Mouse (Mus musculus) urinary bladder, adult 18-20 months (tissue): ENCODE measurements around the gene Oas1h.
"Not testable (repeated sequence)": the region's sequence is repeated elsewhere in the genome, so short reads cannot be mapped to it uniquely, and the experiment has no call there.

Experiments
- DNase-seq, 2 experiments: peaks; one replicate each; pipeline ENCODE4 v3.0.0; 2022; ENCODE audit warnings: low spot score in 2 of 2, mixed read lengths in 2 of 2

Oas1h gene

DNA sequence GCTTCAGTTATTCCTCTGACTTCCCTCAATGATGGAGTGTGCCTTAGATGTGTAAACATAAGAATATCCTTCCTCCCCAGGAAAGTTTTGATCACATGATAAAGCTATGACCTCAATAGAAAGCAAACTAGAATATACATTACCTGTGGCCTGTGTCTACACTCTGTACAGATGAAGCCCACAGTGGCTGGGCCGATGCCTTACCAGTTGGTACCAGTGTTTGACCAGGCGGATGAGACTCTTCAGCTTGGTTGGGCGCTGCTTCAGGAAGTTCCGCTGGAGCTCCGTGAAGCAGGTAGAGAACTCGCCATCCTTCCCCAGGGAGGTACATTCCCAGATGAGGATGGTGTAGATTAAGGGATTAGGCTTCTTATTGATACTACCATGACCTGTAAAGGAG is 20.5 kb downstream of the Oas1h start:
- not testable (repeated sequence) for DNase-seq

DNA sequence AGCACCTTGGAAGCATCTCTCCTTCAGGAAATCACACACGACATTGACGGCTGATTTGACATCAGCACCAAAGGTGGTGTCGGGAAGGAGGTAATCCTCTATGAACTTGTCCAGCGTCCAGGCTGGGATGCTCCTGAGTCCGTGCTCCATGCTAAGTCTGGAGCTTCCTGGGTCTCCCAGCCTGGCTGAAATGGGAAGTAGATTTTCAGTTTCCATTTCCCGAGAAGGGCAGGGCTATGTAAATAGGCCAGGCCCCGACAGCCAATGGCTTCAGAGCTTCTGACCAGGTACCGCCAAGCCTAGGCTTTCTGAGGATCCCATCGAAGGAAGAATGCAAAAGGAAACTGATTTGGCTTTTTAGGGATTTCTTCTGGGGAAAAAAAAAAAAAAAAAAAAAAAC is 26.2 kb downstream of the Oas1h start, which contains the start of gene Oas1g:
Gene Oas1g, minus strand, starts transcription at position 201 of the 400 bp plus-strand sequence.
- not testable (repeated sequence) for DNase-seq

GRCm38 (mm10) chr5:120887831-120888230 is 26.6 kb downstream of the Oas1h start:
- DNase-seq = no peak

GRCm38 (mm10) chr5:120888294-120888815 is 27.1 kb downstream of the Oas1h start:
- DNase-seq = not testable (repeated sequence)

DNA sequence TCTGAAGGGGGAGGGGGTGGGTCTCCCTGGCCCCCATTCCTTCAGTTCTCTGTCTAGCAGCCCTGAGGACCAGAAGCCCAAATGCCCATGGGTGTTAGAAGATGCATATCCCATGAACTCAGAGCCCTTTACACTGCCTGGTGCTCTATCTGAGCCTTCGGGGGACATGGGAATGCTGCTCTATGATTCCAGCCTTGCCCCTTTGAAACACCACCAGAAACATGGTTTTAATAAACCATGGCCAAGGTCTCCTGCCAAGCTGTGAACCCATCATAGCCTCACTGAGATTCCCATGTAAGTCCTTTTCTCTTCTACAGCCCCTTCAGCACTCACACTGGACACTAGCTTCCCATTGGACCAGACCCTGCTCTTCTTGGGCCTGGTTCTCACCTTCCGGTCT is 28.8 kb downstream of the Oas1h start:
- DNase-seq = no peak

GRCm38 (mm10) chr5:120890991-120891390 is 29.8 kb downstream of the Oas1h start:
- DNase-seq = no peak

DNA sequence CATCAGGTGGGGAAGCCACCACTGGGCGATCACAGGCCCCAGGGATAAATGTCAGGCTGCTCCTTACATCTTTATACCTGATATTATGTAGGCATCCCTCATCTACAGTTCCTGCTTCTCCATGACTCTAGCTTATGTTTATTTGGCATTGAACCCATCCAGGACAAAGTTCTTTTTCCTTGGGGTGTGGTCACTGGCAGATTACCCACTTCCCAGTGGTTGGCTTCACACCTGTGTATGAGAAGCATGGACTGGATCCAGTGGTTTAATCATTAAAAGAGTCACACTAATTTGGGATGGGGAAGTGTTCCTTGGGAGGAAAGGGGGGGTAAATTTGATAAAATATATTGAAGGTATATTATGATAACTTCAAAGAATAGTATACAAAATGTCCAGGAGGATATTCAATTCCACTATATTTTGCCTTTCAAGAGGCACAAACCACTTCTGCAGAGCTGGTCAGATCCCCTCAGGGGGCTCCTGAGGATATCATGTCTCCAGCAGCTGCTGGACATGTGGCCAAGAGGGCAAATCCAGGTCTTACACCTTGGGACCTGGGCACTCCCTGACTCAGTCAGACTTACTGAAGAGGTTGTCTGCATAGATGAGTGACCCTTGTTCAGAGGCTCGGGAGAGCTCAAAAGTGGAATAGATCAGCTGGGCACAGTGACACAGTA is 30.5 kb downstream of the Oas1h start:
- not testable (repeated sequence) for DNase-seq

- no peak for DNase-seq
Observed at GRCm38 (mm10) chr5:120892243-120892660, 31.0 kb downstream of the Oas1h start.

GRCm38 (mm10) chr5:120893866-120894265 is 32.6 kb downstream of the Oas1h start:
- DNase-seq = not testable (repeated sequence)

DNA sequence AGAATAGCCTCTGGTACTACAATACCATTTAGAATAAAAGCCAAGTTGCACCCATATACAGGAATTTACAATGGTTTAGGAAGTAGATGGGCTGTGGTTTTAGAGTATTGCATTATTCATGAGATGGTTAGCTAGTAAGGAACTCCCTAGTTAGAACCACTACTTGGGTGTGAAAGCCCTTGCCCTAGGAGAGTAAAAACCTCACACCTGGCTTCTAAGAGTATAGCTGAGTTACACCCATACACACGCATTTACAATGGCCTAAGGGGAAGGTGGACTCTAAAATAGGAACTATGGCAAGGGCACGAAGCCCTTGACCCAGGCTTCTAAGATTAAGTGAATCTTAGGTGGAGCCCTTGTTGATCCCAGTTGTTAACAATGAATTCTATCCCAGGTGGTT is 33.5 kb downstream of the Oas1h start:
- not testable (repeated sequence) for DNase-seq

DNA sequence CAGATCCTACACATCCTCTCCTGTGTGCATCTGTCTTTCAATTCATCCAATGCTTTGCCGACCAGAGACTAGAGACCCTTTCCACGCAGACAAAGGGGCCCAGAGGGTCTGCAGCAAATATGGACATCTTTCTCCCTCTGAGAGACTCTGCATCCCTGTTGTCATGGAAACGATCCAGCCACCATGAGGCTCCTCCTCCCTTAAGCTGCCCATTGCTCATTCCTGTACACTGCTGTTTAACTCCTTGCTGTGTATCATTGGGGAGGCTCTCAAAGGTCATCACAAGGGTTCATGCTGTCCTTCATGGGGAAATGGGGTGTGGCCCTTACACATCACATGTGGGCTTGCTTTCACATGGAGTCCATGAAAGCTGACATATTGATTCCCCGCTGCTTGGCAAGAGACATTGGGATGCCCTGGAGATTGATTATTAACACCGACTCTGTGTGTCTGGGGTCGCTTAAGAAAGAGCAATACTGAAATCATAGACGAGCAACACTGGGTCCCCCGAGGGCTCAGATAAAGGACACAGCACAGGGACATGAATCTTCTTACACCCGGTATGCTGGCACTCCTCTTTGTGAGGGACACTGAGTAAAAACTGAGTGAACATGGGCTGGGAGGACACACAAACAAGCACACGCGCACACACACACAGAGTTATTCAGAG is 34.1 kb downstream of the Oas1h start:
- DNase-seq = no peak

- DNase-seq = no peak
Observed at GRCm38 (mm10) chr5:120898307-120898706, 37.1 kb downstream of the Oas1h start.

DNA sequence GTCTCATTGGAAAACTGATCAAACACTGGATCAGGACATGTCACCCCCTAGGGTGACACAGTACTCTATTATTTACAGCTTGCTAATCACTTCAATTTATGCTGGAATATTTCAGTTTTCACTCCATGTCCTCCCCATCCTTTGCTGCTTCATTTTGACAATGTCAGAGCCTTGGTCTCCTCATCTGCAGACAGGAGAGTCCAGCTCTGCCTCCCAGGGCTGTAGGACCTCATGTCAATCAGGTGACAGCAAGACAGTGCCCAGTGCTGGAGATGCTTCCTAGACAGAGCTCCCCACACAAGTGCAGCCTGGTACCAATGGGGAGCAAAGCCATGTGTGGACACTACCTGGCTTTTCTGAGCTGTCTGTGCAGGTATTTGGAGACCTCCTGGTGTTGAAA is 37.5 kb downstream of the Oas1h start:
- no peak for DNase-seq

- no peak for DNase-seq
Observed at GRCm38 (mm10) chr5:120900666-120901065, 39.4 kb downstream of the Oas1h start.

DNA sequence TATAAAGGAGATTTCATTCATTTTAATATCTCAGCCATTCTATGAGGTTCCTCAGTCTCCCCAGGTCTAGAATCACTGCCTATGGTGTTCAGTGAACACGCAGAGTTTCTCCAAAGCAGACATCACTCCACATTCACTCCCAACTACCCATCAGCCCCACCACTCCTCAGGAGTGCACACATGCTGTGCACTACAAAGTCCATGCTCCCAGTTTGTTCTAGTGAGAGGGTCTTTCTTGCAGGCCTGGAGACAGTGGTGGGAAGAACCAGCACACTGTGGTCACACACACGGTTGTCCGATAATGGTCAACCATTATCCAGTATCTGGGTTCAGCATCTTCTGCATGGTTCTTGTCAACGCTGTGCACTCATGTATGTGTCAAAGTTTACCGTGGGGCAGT is 40.8 kb downstream of the Oas1h start:
- DNase-seq = no peak

DNA sequence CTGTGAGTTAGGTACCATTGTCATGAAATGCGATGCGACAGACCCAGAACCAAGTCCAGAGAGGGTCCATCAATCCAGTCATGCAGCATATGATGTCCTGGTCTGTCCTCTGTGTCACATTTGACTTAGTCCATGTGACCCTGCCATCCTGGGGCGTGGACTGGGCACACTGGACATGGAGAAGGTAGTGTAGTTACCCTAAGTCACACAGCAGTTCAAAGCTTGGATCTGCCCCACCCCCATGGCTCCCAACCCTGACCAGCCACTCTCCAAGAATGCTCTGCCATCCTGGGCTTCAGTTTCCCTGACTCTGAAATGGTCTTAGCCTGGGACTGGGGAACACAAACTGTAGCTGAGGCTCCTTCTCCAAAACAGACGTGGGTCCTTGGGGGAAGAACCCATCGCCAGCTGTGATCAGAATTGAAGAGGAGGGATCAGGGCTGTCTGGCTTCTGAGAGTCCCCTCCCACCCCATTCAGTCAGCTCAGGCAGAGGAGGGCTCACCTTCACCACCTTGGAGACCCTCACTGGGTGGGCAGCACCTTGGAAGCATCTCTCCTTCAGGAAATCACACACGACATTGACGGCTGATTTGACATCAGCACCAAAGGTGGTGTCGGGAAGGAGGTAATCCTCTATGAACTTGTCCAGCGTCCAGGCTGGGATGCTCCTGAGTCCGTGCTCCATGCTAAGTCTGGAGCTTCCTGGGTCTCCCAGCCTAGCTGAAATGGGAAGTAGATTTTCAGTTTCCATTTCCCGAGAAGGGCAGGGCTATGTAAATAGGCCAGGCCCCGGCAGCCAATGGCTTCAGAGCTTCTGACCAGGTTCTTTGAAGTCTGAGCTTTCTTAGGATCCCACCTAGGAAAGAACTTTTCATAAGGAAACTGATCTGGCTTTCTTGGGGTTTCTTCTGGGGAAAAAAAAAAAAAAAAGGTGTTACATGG is 45.8 kb downstream of the Oas1h start, which contains the start of gene Oas1a:
Gene Oas1a, minus strand, starts transcription at position 731 of the 943 bp plus-strand sequence.
- DNase-seq = not testable (repeated sequence)

DNA sequence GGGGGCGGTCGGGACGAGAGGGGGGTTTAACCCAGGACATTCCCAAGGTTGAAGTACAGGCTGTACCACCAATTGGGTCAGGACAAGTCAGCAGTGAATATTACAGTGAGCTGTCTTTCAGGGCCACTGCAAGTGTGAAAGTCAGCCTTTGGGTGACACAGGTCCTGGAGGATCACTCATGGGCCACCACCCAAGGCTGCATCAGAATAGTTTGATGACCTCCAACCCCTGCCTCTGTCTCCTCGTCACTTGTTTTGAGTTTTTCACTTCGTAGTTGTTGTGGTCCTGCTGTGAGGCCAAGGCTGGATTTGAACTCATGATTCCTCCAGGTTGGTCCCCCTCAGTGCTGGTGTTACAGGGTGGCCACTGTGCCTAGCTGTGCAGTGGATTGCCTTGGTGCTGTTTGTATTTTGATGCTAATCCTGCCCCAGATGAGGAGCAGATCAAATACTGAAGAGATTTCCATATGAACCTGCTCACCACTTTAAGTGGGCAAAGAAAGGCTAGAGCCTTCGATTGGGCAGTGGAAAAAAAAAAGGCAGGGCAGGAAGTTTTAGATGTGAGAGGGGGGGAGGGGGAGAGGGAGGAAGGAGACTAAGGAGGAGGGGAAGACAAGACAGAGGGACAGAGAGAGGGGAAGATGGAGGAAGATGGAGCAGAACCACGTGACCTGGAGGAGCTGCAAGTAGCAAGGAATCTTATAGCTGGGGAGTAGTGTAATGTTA is 47.1 kb downstream of the Oas1h start:
- no peak for DNase-seq

- DNase-seq = not testable (repeated sequence)
Observed at GRCm38 (mm10) chr5:120914204-120914603, 53.0 kb downstream of the Oas1h start, which contains the start of gene Oas1d. TSS of gene Oas1d (plus strand) at chr5:120914536.

DNA sequence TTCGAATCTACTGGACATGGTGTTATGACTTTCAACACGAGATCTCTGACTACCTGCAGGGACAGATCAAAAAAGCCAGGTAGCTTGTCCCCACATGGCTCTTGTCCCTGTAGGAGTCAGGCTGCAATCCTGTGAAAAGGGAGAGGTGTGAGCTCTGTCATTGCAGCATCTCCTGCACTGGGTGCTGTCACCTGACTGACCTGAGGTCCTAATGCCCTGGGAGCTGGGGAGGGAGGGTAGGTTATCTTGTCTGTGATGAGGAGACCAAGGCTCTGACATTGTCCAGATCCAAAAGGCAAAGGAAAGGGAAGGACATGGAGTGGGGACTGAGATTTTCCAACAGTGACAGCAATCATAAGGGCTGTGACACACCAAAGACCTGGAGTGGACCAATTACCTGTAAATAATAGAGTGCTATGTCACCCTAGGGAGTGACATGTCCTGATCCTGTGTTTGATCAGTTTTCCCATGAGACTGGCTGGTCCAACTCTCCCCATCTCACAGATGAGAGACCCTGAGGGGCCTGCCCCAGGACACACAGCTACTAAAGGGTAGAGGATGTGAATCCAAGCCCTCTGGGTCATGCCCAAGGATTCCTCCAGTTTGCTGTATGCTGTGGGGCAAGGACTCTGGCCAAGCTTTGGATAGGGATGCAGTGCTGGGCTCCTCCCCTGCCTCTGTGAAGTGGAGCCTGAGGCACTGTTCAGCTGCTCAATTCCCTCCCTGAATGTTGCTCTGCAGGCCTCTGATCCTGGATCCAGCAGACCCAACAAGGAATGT is 58.1 kb downstream of the Oas1h start:
- not testable (repeated sequence) for DNase-seq

GRCm38 (mm10) chr5:120920296-120920695 is 59.1 kb downstream of the Oas1h start:
- DNase-seq = no peak
